Mouse (Mus musculus) ovary, adult 10 weeks (tissue): ENCODE results near the gene Plin2. TPM values are rescaled to one million over a fixed set of nuclear protein-coding genes. Genes with fewer than 3 reads are reported as not detected.

Experiments
- polyA plus RNA-seq: library from polyadenylated mRNA; stranded (reverse); fragments of 350-450 nt; fragmentation: Illumina TruSeq; extraction: RNeasy Lipid Tissue Mini Kit (QIAGEN cat#74804); gene quantifications from one replicate; pipeline ENCODE4 v1.2.3, GENCODE M21; 2014

Plin2 gene
- 17.0 TPM for polyA plus RNA-seq

DNA sequence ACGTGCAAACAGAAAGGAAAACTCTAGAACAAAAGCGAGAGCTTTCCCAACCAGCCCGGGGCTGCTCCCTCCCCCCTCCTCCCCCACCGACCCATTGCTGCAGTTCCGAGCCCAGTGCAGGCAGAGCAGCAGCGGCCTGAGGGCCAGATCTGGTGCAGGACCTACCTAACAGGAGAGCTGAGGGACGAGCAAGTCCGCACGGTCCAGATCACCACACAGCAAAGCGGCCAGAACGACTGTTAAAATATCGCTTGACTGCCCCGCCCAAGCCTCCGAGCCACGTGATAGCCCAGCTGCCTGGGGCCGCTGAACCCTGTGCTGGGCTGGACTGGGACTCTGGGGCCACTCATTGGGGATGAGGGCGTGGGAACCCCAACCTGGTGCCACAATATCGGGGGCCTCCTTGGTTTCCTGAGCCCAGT is at the start of gene Plin2:
Plin2 (minus strand) TSS at position 281 of the 422 bp plus-strand sequence.

DNA sequence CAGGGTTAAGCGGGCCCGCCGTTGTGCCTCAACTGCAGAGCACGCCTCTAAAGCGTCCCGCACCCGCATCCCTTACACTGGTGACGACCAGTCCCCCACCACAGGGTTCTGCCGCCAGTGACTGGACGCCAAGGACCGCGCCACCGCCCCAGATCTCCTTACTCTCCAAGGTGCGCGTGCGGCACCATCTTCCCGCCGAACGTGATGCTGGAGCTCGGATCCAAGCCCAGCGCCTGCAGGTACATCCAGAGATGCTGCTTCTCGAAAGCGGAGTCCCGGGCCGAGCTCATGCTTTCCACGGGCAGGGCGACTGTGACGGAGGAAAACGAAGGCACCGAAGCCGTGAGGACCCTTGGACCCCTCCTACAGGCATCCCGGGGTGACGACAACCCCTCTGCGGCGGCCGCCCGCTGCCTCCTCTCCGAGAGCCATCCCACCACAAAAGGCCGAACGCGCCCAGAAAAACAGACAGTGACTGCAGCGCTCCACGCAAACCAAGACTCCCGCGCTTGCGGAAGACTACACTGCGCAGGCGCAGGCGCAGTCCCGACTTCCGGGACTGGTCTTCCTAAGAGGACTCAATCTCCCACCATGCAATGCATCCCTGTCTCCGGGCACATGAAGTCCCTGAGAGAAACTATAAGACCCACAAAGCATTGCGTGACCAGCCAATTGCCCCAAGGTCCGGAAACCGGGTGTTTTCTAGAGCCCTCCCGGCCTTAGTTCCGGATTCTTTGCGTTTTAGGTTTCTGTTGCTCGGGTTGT is 58.2 kb downstream of the Plin2 start, which contains the start of gene Haus6:
Haus6 (minus strand) TSS at position 532 of the 765 bp plus-strand sequence.

Other genes with a start within 250 kb of the Plin2 start
- gene Saxo1, start 111.7 kb downstream of the Plin2 start, polyA plus RNA-seq = 0.26 TPM
- 109 TPM for gene Rraga, start 94.4 kb downstream of the Plin2 start, polyA plus RNA-seq
- gene Haus6, start 58.0 kb downstream of the Plin2 start, polyA plus RNA-seq = 40.1 TPM
- gene Dennd4c, start 78.5 kb upstream of the Plin2 start, polyA plus RNA-seq = 91.7 TPM
- 1,483 TPM for gene Rps6, start 187.4 kb upstream of the Plin2 start, polyA plus RNA-seq
- 5.8 TPM for gene Acer2, start 204.3 kb upstream of the Plin2 start, polyA plus RNA-seq